Mouse (Mus musculus) mature B cell (primary cell): Measurements from ENCODE around the gene Vmn1r211.
"Not testable (repeated sequence)": the region's sequence is repeated elsewhere in the genome, so short reads cannot be mapped to it uniquely, and the experiment has no call there.

Experiments
- in situ Hi-C: fragments of 300-500 bp; cut with MboI; formaldehyde crosslinking; loops from 2 replicates; pipeline ENCODE4 v1.14.3; 2019

The Vmn1r211 gene

GRCm38 (mm10) chr13:22857461-22857860, at the start of gene Vmn1r211:
Vmn1r211 (minus strand) TSS chr13:22857561.
- in situ Hi-C loops = no loop called here

GRCm38 (mm10) chr13:22884105-22884504, 26.7 kb upstream of the Vmn1r211 start, which contains the start of gene Vmn1r212:
Vmn1r212 (minus strand) TSS chr13:22884205.
- in situ Hi-C loops = no loop called here

GRCm38 (mm10) chr13:22879257-22879656, 21.9 kb upstream of the Vmn1r211 start:
- in situ Hi-C loops = no loop called here

GRCm38 (mm10) chr13:22854760-22855159, 2.6 kb downstream of the Vmn1r211 start:
- in situ Hi-C loops = no loop called here

- in situ Hi-C loops = no loop called here
Measured at GRCm38 (mm10) chr13:22846798-22847197, 10.6 kb downstream of the Vmn1r211 start.

GRCm38 (mm10) chr13:22844304-22844703, 13.1 kb downstream of the Vmn1r211 start:
- in situ Hi-C loops = not testable (repeated sequence)

- in situ Hi-C loops = no loop called here
Measured at GRCm38 (mm10) chr13:22831248-22831647, 26.1 kb downstream of the Vmn1r211 start, which contains the start of gene Vmn1r210. Vmn1r210 (minus strand) TSS chr13:22831348.

- in situ Hi-C loops = not testable (repeated sequence)
Measured at GRCm38 (mm10) chr13:22829395-22829794, 28.0 kb downstream of the Vmn1r211 start.

- in situ Hi-C loops = not testable (repeated sequence)
Measured at GRCm38 (mm10) chr13:22821601-22822000, 35.8 kb downstream of the Vmn1r211 start.

- in situ Hi-C loops = not testable (repeated sequence)
Measured at GRCm38 (mm10) chr13:22809582-22809981, 47.8 kb downstream of the Vmn1r211 start, which contains the start of gene Vmn1r209. Vmn1r209 (minus strand) TSS chr13:22809682.
